In the genomic region with DNA sequence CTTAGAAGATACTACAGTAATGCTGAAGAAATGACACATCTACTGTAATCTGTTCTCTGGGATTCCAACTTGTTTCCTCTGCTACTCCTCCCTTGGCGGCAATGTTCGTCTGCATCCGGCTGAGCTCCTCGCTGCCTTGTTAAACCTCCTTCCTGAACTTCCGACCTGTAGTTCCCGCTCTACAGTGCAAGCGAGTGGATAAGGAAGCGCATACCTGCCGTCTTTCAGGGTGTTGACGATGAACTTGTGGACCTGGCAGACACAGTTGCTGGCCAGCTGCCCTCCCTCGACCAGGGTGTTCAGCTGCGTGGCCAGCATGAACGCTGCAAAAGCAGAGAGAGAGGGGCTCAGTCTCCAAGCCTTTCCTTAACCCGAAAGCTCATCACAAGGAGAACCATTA, we compare ENCODE assay signal across 12 mouse cellular contexts. TPM values are rescaled to one million over a fixed set of nuclear protein-coding genes. Genes with fewer than 3 reads are reported as not detected.
A peak's percentile ranks its signal among the peaks of the same experiment; 100 is the strongest.
DNase-seq lines count a peak whose midpoint lies in the region; ATAC-seq and TF ChIP-seq lines count a peak whose summit lies in the region.
"Had no signal": no experiment of that assay in that cellular context is flagged by ENCODE, and none has a peak within 500 bp of the region (broad histone marks: within the 10 kb centered on the region; RNA-seq: fewer than 3 reads in every experiment).

No protein-coding gene starts in this region.

- H3K27me3 ChIP-seq in forebrain, postnatal 0 days (ENCODE audit: insufficient read depth, low read length) = no peaks in the 10 kb centered on the region
- no peaks in the 10 kb centered on the region for H3K27me3 ChIP-seq in forebrain, embryonic 13.5 days
- H3K27me3 ChIP-seq in kidney, embryonic 15.5 days = no peaks in the 10 kb centered on the region
- no peaks in the 10 kb centered on the region for H3K27me3 ChIP-seq in midbrain, embryonic 13.5 days
- no peaks in the 10 kb centered on the region for H3K27me3 ChIP-seq in midbrain, embryonic 10.5 days (ENCODE audit: low read depth, poor library complexity, severe bottlenecking)
- H3K27me3 ChIP-seq: forebrain, embryonic 15.5 days; liver, embryonic 15.5 days had no signal

- no peak for DNase-seq in forebrain, postnatal 0 days
- peak; percentile 52 for DNase-seq in kidney, adult 11 months
- no peak for DNase-seq in midbrain, embryonic 10.5 days (ENCODE audit: low spot score)
- DNase-seq in kidney, postnatal 25 days = peak; percentile 56 to 73
- no peak for DNase-seq in gastrocnemius, postnatal 10 days
- DNase-seq: cerebellum, adult 18-20 months; right cerebral cortex, postnatal 25 days had no signal

- H3K36me3 ChIP-seq in forebrain, postnatal 0 days (ENCODE audit: insufficient read depth) = peaks cover 10% of the 10 kb centered on the region
- peaks cover 60% of the 10 kb centered on the region for H3K36me3 ChIP-seq in forebrain, embryonic 13.5 days (ENCODE audit: poor library complexity, severe bottlenecking)
- peaks cover 63% of the 10 kb centered on the region for H3K36me3 ChIP-seq in kidney, embryonic 15.5 days
- peaks cover 32% of the 10 kb centered on the region for H3K36me3 ChIP-seq in midbrain, embryonic 13.5 days
- H3K36me3 ChIP-seq in midbrain, embryonic 10.5 days = peaks cover 86% of the 10 kb centered on the region

- no peak for ATAC-seq in forebrain, postnatal 0 days
- no peak for ATAC-seq in forebrain, embryonic 13.5 days
- no peak for ATAC-seq in kidney, embryonic 15.5 days (replicated peaks; ENCODE audit: low FRiP score)
- ATAC-seq in midbrain, embryonic 13.5 days = no peak
- ATAC-seq: forebrain, embryonic 15.5 days had no signal

- H3K9ac ChIP-seq in forebrain, postnatal 0 days = no peak overlapping the region
- no peak overlapping the region for H3K9ac ChIP-seq in forebrain, embryonic 13.5 days
- no peak overlapping the region for H3K9ac ChIP-seq in kidney, embryonic 15.5 days
- no peak overlapping the region for H3K9ac ChIP-seq in midbrain, embryonic 13.5 days (replicated peaks)
- H3K9ac ChIP-seq: forebrain, embryonic 15.5 days; liver, embryonic 15.5 days had no signal

- 0 out of 2 replicates have a peak overlapping the region, but pooled peaks have one; percentile 21 for H3K27ac ChIP-seq in forebrain, postnatal 0 days (ENCODE audit: low read depth, low read length)
- H3K27ac ChIP-seq in forebrain, embryonic 13.5 days = no peak overlapping the region
- no peak overlapping the region for H3K27ac ChIP-seq in kidney, embryonic 15.5 days
- peak overlapping the region; percentile 6; the same call in 1 of the 2 replicates for H3K27ac ChIP-seq in midbrain, embryonic 13.5 days
- no peak overlapping the region for H3K27ac ChIP-seq in midbrain, embryonic 10.5 days (replicated peaks)
- H3K27ac ChIP-seq: forebrain, embryonic 15.5 days; liver, embryonic 15.5 days had no signal

- TF ChIP-seq CTCF in forebrain, postnatal 0 days (IDR thresholded peaks at IDR 0.05; ENCODE audit: low read depth) = no peak

- no peaks in the 10 kb centered on the region for H3K9me3 ChIP-seq in forebrain, postnatal 0 days (ENCODE audit: low read length)
- H3K9me3 ChIP-seq in forebrain, embryonic 13.5 days (replicated peaks) = no peaks in the 10 kb centered on the region; the same call in 1 of the 2 replicates
- no peaks in the 10 kb centered on the region for H3K9me3 ChIP-seq in kidney, embryonic 15.5 days (replicated peaks)
- H3K9me3 ChIP-seq in midbrain, embryonic 13.5 days = no peaks in the 10 kb centered on the region
- no peaks in the 10 kb centered on the region for H3K9me3 ChIP-seq in midbrain, embryonic 10.5 days (replicated peaks)
- H3K9me3 ChIP-seq: forebrain, embryonic 15.5 days; liver, embryonic 15.5 days had no signal

- no peaks in the 10 kb centered on the region for H3K4me1 ChIP-seq in forebrain, postnatal 0 days (ENCODE audit: insufficient read depth)
- 0 out of 2 replicates have a peak, but pooled peaks cover 3% of the 10 kb centered on the region for H3K4me1 ChIP-seq in forebrain, embryonic 13.5 days
- H3K4me1 ChIP-seq in kidney, embryonic 15.5 days = peaks cover 11% of the 10 kb centered on the region
- no peaks in the 10 kb centered on the region for H3K4me1 ChIP-seq in midbrain, embryonic 13.5 days (replicated peaks)
- H3K4me1 ChIP-seq in midbrain, embryonic 10.5 days = no peaks in the 10 kb centered on the region

- 83% methylated on average over 14 of the region's 14 CpGs for WGBS in forebrain, postnatal 0 days
- 94% methylated on average over 14 of the region's 14 CpGs for WGBS in forebrain, embryonic 13.5 days
- WGBS in kidney, embryonic 15.5 days = 86% methylated on average over 14 of the region's 14 CpGs
- WGBS in midbrain, embryonic 13.5 days = 90% methylated on average over 14 of the region's 14 CpGs
- WGBS in midbrain, embryonic 10.5 days = 94% methylated on average over 14 of the region's 14 CpGs

- no peak overlapping the region for H3K4me3 ChIP-seq in forebrain, postnatal 0 days (ENCODE audit: low read depth, low read length)
- no peak overlapping the region for H3K4me3 ChIP-seq in forebrain, embryonic 13.5 days
- H3K4me3 ChIP-seq in kidney, embryonic 15.5 days (replicated peaks) = no peak overlapping the region
- no peak overlapping the region for H3K4me3 ChIP-seq in midbrain, embryonic 13.5 days (replicated peaks)
- H3K4me3 ChIP-seq in midbrain, embryonic 10.5 days = no peak overlapping the region
- H3K4me3 ChIP-seq: forebrain, embryonic 15.5 days; liver, embryonic 15.5 days had no signal

- H3K4me2 ChIP-seq in forebrain, postnatal 0 days (ENCODE audit: low read depth) = no peak overlapping the region
- H3K4me2 ChIP-seq in forebrain, embryonic 13.5 days = no peak overlapping the region
- no peak overlapping the region for H3K4me2 ChIP-seq in kidney, embryonic 15.5 days
- H3K4me2 ChIP-seq in midbrain, embryonic 13.5 days (replicated peaks) = no peak overlapping the region
- H3K4me2 ChIP-seq: forebrain, embryonic 15.5 days; liver, embryonic 15.5 days had no signal

RNA-seq across cellular contexts. Expression of gene Rpa1, which starts 8.0 kb away (rescaled TPM):
- 41.6 and 58.5 TPM in 2 replicates for total RNA-seq in forebrain, postnatal 0 days (2014; rRNA removed)
- polyA plus RNA-seq in forebrain, postnatal 0 days (2015; fragmentation: Nextera tagmentation; extraction: Ambion mirVana) = 50.1 and 54.1 TPM in 2 replicates
- polyA plus RNA-seq in forebrain, embryonic 13.5 days (2015; fragmentation: Nextera tagmentation; extraction: Ambion mirVana) = 99.6 and 110 TPM in 2 replicates
- 123 and 128 TPM in 2 replicates for polyA plus RNA-seq in kidney, embryonic 15.5 days (2015; fragmentation: Nextera tagmentation; extraction: Ambion mirVana)
- polyA plus RNA-seq in midbrain, embryonic 13.5 days (2015; fragmentation: Nextera tagmentation; extraction: Ambion mirVana) = 69.1 and 70.6 TPM in 2 replicates
- 179 and 197 TPM in 2 replicates for polyA plus RNA-seq in midbrain, embryonic 10.5 days (2016; fragmentation: Nextera tagmentation; extraction: Ambion mirVana)
- total RNA-seq in gastrocnemius, postnatal 10 days (2021) = 10 to 100 TPM; 56.8 to 59.3 TPM

RNA-seq across cellular contexts. Expression of gene Smyd4, which starts 8.2 kb away (rescaled TPM):
- 20.8 and 28.8 TPM in 2 replicates for total RNA-seq in forebrain, postnatal 0 days (2014; rRNA removed)
- 13.9 and 21.5 TPM in 2 replicates for polyA plus RNA-seq in forebrain, postnatal 0 days (2015; fragmentation: Nextera tagmentation; extraction: Ambion mirVana)
- 17.7 and 17.8 TPM in 2 replicates for polyA plus RNA-seq in forebrain, embryonic 13.5 days (2015; fragmentation: Nextera tagmentation; extraction: Ambion mirVana)
- polyA plus RNA-seq in kidney, embryonic 15.5 days (2015; fragmentation: Nextera tagmentation; extraction: Ambion mirVana) = 14.6 and 15.2 TPM in 2 replicates
- 15.3 and 15.5 TPM in 2 replicates for polyA plus RNA-seq in midbrain, embryonic 13.5 days (2015; fragmentation: Nextera tagmentation; extraction: Ambion mirVana)
- 17.5 and 19.5 TPM in 2 replicates for polyA plus RNA-seq in midbrain, embryonic 10.5 days (2016; fragmentation: Nextera tagmentation; extraction: Ambion mirVana)
- total RNA-seq in gastrocnemius, postnatal 10 days (2021) = 1 to 10 TPM; 6.1 to 6.6 TPM

Comparison
In these comparisons a context has a peak if more than half of its experiments do, and no peak if none do; other contexts are left out.
1. H3K27ac ChIP-seq: peak in forebrain, postnatal 0 days (single experiment) and midbrain, embryonic 13.5 days (single experiment); none in forebrain, embryonic 13.5 days (single experiment), kidney, embryonic 15.5 days (single experiment) and midbrain, embryonic 10.5 days (single experiment).
2. DNase-seq: peak in kidney, adult 11 months (single experiment) and kidney, postnatal 25 days (2 of 2); none in forebrain, postnatal 0 days (single experiment), midbrain, embryonic 10.5 days (single experiment) and gastrocnemius, postnatal 10 days (single experiment).